Mouse (Mus musculus) T-cell, adult 66 days (primary cell): ENCODE results near the gene Cd180. TPM values are rescaled to one million over a fixed set of nuclear protein-coding genes. Genes with fewer than 3 reads are reported as not detected.

Experiments used
- total RNA-seq, 2 experiments: library from RNA; stranded (reverse); gene quantifications; 3 replicates in 1 of 2; 4 replicates in 1 of 2; pipeline ENCODE4 v1.2.4; 2023

The Cd180 gene
- total RNA-seq, result 1 to 10 TPM; 1.5 to 5.7 TPM

DNA sequence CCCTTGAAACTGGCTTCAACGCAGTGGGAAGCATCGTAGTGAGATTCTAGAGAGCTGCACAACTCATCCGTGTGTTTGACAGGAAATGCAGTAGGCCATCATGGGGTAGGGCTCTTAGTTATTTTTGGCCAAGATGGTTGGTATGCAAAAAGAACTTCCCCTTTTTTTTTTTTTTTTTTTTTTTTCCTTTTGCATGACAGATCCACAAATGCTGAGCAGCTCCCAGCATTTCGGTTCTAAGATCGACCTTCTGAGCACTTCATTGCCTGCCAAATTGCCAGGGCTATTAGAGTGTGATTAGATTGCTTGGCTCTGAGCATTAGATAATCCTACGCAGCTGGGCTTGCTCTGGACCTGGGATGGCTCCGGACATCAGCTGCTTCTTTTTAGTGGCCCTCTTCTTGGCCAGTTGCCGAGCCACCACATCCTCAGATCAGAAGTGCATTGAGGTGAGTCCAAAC lies at the start of gene Cd180:
Gene Cd180 (plus strand): TSS at position 218 of the 461 bp plus-strand sequence.

